Mouse (Mus musculus) heart, postnatal 0 days (tissue): ENCODE data around the gene Apoa1.

Experiments used
- CTCF ChIP-seq: IDR thresholded peaks from 2 replicates; pipeline ENCODE4 v1.5.1; 2016; ENCODE audit warnings: antibody characterized with exemption, control low read depth, low read depth
- EP300 ChIP-seq: IDR thresholded peaks from 2 replicates; pipeline ENCODE4 v1.6.1; 2016; ENCODE audit warnings: antibody characterized with exemption, low read depth

- TF ChIP-seq CTCF (no peak), EP300 (no peak)
Measured at GRCm38 (mm10) chr9:46274494-46274893, 46.1 kb downstream of the Apoa1 start.
